Mouse (Mus musculus): Measurements from ENCODE around the gene Spata31d1b. TPM values are rescaled to one million over a fixed set of nuclear protein-coding genes. Genes with fewer than 3 reads are reported as not detected.

The Spata31d1b gene
- polyA plus RNA-seq, 1 experiment from 2014 or later, result not detected

GRCm38 (mm10) chr13:59676316-59677229 is 35.5 kb upstream of the Spata31d1b start:
- Histone ChIP-seq H3K4me2 (peak overlapping the region; percentile 87), H3K27ac (0 out of 2 replicates have a peak overlapping the region, but pooled peaks have one; percentile 88), H3K9me3 (replicated peaks) (no peaks in the 10 kb centered on the region), H3K4me1 (peaks cover 72% of the 10 kb centered on the region), H3K4me3 (peak overlapping the region; percentile 82), H3K27me3 (replicated peaks) (no peaks in the 10 kb centered on the region), H3K36me3 (peaks cover 11% of the 10 kb centered on the region; the same call in 1 of the 2 replicates), H3K9ac (peak overlapping the region; percentile 88; the same call in 1 of the 2 replicates)
- no peak for ATAC-seq
- WGBS (ENCODE audit: insufficient replicate concordance), result 48% methylated on average over 12 of the region's 12 CpGs

DNA sequence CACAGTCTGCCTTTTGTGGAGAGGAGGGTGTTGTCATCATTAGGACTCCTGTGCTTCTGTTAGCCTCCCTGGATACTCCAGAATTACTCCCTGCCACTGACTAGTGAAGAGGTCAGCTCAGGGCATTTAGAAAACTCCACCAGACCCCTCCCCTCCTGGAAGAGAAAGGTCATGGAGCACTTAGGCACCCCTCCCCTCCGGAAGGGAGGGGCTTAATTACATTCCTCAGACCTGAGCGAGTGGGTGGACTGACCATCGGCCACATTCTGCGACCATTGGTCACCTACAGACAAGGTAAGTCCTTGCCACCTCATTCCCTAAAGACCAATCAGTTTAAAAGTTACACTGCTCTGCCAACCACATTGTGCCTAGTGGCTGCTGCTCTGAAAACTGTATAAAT is 32.8 kb upstream of the Spata31d1b start:
- ATAC-seq, result no peak
- WGBS (ENCODE audit: insufficient replicate concordance), result 55% methylated on average over 4 of the region's 4 CpGs

DNA sequence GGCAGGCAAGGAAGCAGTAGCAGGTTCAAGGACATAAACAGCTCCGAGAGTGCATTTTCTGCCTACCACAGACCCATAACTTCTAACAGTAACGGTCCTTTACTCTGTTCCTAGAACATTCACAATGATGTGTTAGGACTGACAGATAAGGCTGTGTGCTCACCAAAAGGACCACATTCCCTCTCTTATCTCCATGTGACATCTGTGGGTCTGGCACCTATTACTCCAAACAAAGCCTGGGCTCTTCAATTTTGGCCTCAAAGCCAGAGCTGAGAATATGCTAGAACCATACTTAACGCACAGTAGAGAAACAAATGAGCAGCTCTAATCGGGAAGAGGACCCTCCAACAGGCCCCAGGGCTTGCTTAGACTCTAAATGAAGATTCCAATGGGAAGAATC is 32.2 kb upstream of the Spata31d1b start:
- Histone ChIP-seq H3K9ac (no peak overlapping the region), H3K36me3 (no peaks in the 10 kb centered on the region), H3K27me3 (replicated peaks) (0 out of 2 replicates have a peak, but pooled peaks cover 4% of the 10 kb centered on the region), H3K4me1 (peaks cover 51% of the 10 kb centered on the region), H3K27ac (peak overlapping the region; percentile 37; the same call in 1 of the 2 replicates), H3K4me3 (no peak overlapping the region), H3K9me3 (replicated peaks) (no peaks in the 10 kb centered on the region), H3K4me2 (no peak overlapping the region)
- 30% methylated on average over 4 of the region's 4 CpGs for WGBS (ENCODE audit: insufficient replicate concordance)
- ATAC-seq, result no peak

More for the DNA sequence above, 32.8 kb upstream of the Spata31d1b start:
- H3K4me3 ChIP-seq, result no peak overlapping the region
- peak overlapping the region; percentile 37; the same call in 1 of the 2 replicates for H3K27ac ChIP-seq
- H3K4me2 ChIP-seq, result no peak overlapping the region
- 0 out of 2 replicates have a peak, but pooled peaks cover 4% of the 10 kb centered on the region for H3K27me3 ChIP-seq (replicated peaks)
- H3K4me1 ChIP-seq, result peaks cover 56% of the 10 kb centered on the region
- H3K36me3 ChIP-seq, result no peaks in the 10 kb centered on the region
- no peak overlapping the region for H3K9ac ChIP-seq
- H3K9me3 ChIP-seq (replicated peaks), result no peaks in the 10 kb centered on the region

DNA sequence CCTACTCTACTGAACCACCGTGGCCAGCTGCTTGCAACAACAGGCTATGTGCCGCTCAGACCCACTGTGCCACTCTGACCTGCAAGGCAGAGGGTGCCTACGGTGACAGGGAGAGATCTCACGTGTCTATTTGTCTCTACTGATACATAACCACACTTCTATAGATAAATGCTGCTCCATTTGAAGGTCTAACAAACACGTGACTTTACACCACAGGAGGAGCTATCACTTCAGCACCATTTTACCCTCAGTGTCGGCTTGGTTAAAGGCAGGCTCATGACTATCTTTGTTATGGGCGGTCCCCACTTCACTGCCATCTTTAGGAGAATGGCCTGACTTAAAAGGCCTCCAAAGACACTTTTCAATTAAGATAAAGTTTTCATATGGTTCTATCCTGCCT is 29.5 kb upstream of the Spata31d1b start:
- H3K9ac ChIP-seq, result no peak overlapping the region
- H3K27ac ChIP-seq, result no peak overlapping the region
- H3K36me3 ChIP-seq, result no peaks in the 10 kb centered on the region
- ATAC-seq, result peak; percentile 65
- 7% methylated on average over 7 of the region's 7 CpGs for WGBS (ENCODE audit: insufficient replicate concordance)
- peak overlapping the region; percentile 24; the same call in 1 of the 2 replicates for H3K4me2 ChIP-seq
- no peaks in the 10 kb centered on the region for H3K9me3 ChIP-seq (replicated peaks)
- peaks cover 34% of the 10 kb centered on the region for H3K4me1 ChIP-seq
- H3K4me3 ChIP-seq, result no peak overlapping the region
- H3K27me3 ChIP-seq (replicated peaks), result 0 out of 2 replicates have a peak, but pooled peaks cover 4% of the 10 kb centered on the region

DNA sequence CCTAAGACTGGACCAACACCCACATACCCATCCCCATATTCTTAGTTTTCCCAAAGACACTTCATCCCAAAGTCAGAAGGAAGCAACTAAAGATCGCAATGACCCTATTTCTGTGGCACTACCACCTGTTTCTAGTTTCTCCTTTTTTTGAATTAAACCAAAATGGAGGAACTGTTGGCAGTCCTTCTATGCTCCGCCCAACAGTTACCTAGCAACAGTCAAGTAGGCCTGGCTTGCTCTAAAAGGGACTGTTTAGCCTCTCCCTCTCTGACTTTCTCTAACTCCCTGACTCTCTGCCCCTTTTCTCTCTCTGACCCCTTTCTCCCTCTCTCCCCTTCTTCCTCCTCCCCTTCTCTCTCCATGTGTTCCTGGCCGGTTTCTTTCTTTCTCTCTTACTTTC is 26.8 kb upstream of the Spata31d1b start:
- Histone ChIP-seq H3K27me3 (replicated peaks) (peaks cover 4% of the 10 kb centered on the region; the same call in 1 of the 2 replicates), H3K4me2 (no peak overlapping the region), H3K4me3 (no peak overlapping the region), H3K36me3 (no peaks in the 10 kb centered on the region), H3K9me3 (replicated peaks) (no peaks in the 10 kb centered on the region), H3K9ac (no peak overlapping the region), H3K4me1 (peaks cover 20% of the 10 kb centered on the region), H3K27ac (no peak overlapping the region)
- 73% methylated on average over 3 of the region's 3 CpGs for WGBS (ENCODE audit: insufficient replicate concordance)
- ATAC-seq, result no peak

DNA sequence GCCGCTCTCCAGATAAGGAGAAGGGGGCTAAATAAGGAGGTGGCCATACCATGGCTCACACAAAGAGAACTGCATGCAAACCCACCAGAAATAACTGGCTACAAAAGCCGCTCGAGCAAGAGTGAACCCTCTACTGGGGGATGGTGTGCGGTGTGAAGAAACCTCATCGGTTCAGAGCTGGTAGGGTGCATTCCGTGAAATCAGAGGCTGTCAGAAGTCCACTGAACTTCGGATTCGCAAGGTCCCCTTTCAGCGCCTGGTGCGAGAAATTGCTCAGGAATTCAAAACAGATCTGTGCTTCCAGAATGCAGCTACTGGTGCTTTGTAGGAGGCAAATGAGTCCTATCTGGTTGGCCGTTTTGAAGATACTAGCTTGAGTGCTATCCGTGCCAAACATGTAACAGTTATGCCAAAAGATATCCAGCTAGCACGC is 23.7 kb upstream of the Spata31d1b start:
- 57% methylated on average over 13 of the region's 13 CpGs for WGBS (ENCODE audit: insufficient replicate concordance)
- ATAC-seq, result no peak
- no peak overlapping the region for H3K4me3 ChIP-seq
- no peak overlapping the region for H3K4me2 ChIP-seq
- no peaks in the 10 kb centered on the region; the same call in 1 of the 2 replicates for H3K9me3 ChIP-seq (replicated peaks)
- no peaks in the 10 kb centered on the region; the same call in 1 of the 2 replicates for H3K27me3 ChIP-seq (replicated peaks)
- H3K9ac ChIP-seq, result no peak overlapping the region
- H3K4me1 ChIP-seq, result peaks cover 6% of the 10 kb centered on the region; the same call in 1 of the 2 replicates
- H3K36me3 ChIP-seq, result no peaks in the 10 kb centered on the region
- no peak overlapping the region for H3K27ac ChIP-seq

- Histone ChIP-seq H3K36me3 (no peaks in the 10 kb centered on the region), H3K4me2 (no peak overlapping the region), H3K27ac (no peak overlapping the region), H3K27me3 (replicated peaks) (no peaks in the 10 kb centered on the region; the same call in 1 of the 2 replicates), H3K4me3 (no peak overlapping the region), H3K9ac (no peak overlapping the region), H3K4me1 (peaks cover 6% of the 10 kb centered on the region; the same call in 1 of the 2 replicates), H3K9me3 (replicated peaks) (no peaks in the 10 kb centered on the region; the same call in 1 of the 2 replicates)
- no peak for ATAC-seq
- 63% methylated on average over 9 of the region's 9 CpGs for WGBS (ENCODE audit: insufficient replicate concordance)
Measured at GRCm38 (mm10) chr13:59689313-59689712, 22.8 kb upstream of the Spata31d1b start.

- Histone ChIP-seq H3K4me1 (peaks cover 6% of the 10 kb centered on the region; the same call in 1 of the 2 replicates), H3K9me3 (replicated peaks) (no peaks in the 10 kb centered on the region; the same call in 1 of the 2 replicates), H3K4me3 (no peak overlapping the region), H3K36me3 (no peaks in the 10 kb centered on the region), H3K27ac (no peak overlapping the region), H3K27me3 (replicated peaks) (no peaks in the 10 kb centered on the region; the same call in 1 of the 2 replicates), H3K4me2 (no peak overlapping the region), H3K9ac (no peak overlapping the region)
- 55% methylated on average over 3 of the region's 3 CpGs for WGBS (ENCODE audit: insufficient replicate concordance)
- no peak for ATAC-seq
Measured at GRCm38 (mm10) chr13:59689843-59690242, 22.2 kb upstream of the Spata31d1b start.

DNA sequence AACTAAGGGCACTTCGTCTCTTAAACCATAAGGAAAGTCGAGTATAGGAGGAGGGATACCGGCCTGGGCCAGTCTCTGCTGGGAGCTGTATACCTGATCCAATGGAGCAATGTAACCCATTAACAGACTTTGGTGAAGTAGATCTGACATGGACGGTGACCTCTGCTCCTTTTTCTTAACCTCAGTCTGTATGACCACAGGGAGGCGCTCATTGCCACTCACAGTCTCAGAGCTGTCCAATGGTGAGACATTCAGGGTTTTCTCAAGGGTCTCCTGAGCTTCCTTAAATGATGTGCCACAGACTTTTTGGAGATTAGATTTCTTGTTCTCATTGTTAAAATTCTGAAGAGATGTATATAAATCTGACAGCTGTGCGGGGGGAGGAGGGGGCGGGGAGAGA is 21.5 kb upstream of the Spata31d1b start:
- WGBS (ENCODE audit: insufficient replicate concordance), result 69% methylated on average over 7 of the region's 7 CpGs

DNA sequence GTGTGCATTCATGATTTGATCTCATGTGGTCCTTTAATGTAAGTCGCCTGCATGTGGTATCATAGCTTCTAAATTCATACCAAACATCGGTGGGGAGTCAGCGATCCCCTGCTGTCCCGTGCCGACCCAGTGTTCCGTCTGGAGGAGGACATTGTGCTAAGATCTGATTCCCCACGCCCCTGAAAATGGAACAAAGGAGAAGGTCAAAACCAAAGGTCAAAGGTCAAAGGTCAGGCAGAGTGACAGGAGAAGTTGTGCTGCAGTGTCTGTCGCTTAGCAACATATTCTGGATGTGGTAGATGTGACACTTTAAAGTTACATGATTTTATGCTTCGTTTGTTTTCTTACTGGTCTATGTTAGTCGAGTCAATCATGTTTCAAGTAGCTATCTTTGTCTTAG is 20.6 kb upstream of the Spata31d1b start:
- WGBS (ENCODE audit: insufficient replicate concordance), result 77% methylated on average over 10 of the region's 10 CpGs
- H3K4me1 ChIP-seq, result peaks cover 6% of the 10 kb centered on the region; the same call in 1 of the 2 replicates
- no peaks in the 10 kb centered on the region; the same call in 1 of the 2 replicates for H3K9me3 ChIP-seq (replicated peaks)
- H3K27me3 ChIP-seq (replicated peaks), result no peaks in the 10 kb centered on the region; the same call in 1 of the 2 replicates
- H3K27ac ChIP-seq, result no peak overlapping the region
- no peak for ATAC-seq
- H3K4me3 ChIP-seq, result no peak overlapping the region
- no peaks in the 10 kb centered on the region for H3K36me3 ChIP-seq
- H3K9ac ChIP-seq, result no peak overlapping the region
- no peak overlapping the region for H3K4me2 ChIP-seq

More for the DNA sequence above, 21.5 kb upstream of the Spata31d1b start:
- H3K4me2 ChIP-seq, result no peak overlapping the region
- no peaks in the 10 kb centered on the region; the same call in 1 of the 2 replicates for H3K9me3 ChIP-seq (replicated peaks)
- H3K36me3 ChIP-seq, result no peaks in the 10 kb centered on the region
- no peaks in the 10 kb centered on the region; the same call in 1 of the 2 replicates for H3K27me3 ChIP-seq (replicated peaks)
- no peak for ATAC-seq
- H3K9ac ChIP-seq, result no peak overlapping the region
- no peak overlapping the region for H3K4me3 ChIP-seq
- H3K4me1 ChIP-seq, result peaks cover 6% of the 10 kb centered on the region; the same call in 1 of the 2 replicates
- no peak overlapping the region for H3K27ac ChIP-seq

DNA sequence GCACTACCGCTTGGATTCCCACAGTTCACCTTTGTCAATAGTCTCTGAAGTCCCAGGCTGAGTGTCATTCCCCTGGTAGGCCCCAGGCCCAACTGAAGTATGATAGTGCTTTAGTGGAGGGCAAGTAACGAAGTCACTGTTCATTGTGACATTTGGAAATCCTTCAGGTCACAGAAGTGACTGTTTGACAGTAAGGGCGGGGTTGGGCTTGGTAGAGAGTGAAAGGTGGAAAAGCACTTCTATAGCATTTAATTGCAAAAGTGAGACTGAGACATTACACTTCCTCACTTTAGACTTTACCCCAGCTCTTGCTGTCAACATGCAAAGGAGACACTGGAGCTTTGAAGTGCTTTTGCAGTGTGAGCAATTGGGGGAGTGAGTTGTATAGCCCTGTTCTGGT is 18.1 kb upstream of the Spata31d1b start, which contains the start of gene 4921517D22Rik:
Gene 4921517D22Rik (minus strand): TSS at position 101 of the 400 bp plus-strand sequence.
- H3K36me3 ChIP-seq, result no peaks in the 10 kb centered on the region
- no peak for ATAC-seq
- H3K27me3 ChIP-seq (replicated peaks), result peaks cover 21% of the 10 kb centered on the region
- no peaks in the 10 kb centered on the region; the same call in 1 of the 2 replicates for H3K9me3 ChIP-seq (replicated peaks)
- H3K4me1 ChIP-seq, result peaks cover 6% of the 10 kb centered on the region; the same call in 1 of the 2 replicates
- 69% methylated on average over 3 of the region's 3 CpGs for WGBS (ENCODE audit: insufficient replicate concordance)
- H3K9ac ChIP-seq, result no peak within 1 kb of the TSS
- no peak within 1 kb of the TSS for H3K4me2 ChIP-seq
- no peak within 1 kb of the TSS for H3K4me3 ChIP-seq
- H3K27ac ChIP-seq, result no peak within 1 kb of the TSS

Measured in liver, embryonic 12.5 days (tissue).